Mouse (Mus musculus): ENCODE results near the gene Tnfsf13b.

Tnfsf13b gene

GRCm38 (mm10) chr8:10006156-10006985 lies at the start of gene Tnfsf13b:
Tnfsf13b (plus strand) TSS chr8:10006467.
- peak in 1 of 2 experiments; percentile 7 for DNase-seq

DNA sequence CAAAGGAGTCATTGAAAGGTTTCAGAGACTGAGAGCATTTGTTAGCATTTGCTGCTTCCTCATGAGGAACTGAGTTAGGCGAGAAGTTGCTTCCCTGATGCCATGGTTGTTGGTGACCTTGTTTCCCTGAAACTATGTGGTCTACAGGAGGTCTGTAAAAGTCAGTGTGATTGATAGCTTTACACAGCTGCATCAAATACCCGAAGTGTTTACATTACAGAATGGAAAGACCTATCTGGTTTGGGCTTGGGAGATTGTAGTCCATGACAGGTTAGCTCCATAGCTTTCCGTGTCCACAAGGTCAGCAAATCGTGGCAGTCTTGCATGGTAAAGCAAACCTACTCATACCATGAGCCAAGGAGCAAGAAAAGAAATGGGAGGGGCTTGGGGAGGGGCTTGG lies 47.9 kb upstream of the Tnfsf13b start:
- no peak for DNase-seq

GRCm38 (mm10) chr8:9959919-9960318 lies 46.3 kb upstream of the Tnfsf13b start:
- DNase-seq, result no peak

DNA sequence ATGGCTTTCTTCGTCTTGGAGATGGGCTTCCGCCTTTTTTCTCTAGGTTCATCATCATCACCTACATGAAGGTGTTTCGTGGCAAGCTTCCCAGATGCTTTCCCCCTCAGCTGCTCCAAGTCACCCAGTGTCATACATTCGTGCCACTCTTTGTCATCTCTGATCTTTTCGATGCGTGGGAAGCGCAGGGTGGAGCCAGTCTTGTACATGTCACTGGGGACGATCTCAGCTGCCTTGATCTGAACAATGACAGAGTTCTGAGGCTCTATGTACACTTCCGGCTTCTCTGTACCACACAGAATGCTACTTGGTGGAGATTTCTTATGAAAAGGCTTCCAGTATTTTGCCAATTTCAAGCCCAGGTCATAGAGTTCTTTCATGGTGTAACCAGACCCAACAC lies 34.4 kb upstream of the Tnfsf13b start:
- DNase-seq, result no peak

- no peak for DNase-seq
Observed at GRCm38 (mm10) chr8:9975276-9975675, 31.0 kb upstream of the Tnfsf13b start.

DNA sequence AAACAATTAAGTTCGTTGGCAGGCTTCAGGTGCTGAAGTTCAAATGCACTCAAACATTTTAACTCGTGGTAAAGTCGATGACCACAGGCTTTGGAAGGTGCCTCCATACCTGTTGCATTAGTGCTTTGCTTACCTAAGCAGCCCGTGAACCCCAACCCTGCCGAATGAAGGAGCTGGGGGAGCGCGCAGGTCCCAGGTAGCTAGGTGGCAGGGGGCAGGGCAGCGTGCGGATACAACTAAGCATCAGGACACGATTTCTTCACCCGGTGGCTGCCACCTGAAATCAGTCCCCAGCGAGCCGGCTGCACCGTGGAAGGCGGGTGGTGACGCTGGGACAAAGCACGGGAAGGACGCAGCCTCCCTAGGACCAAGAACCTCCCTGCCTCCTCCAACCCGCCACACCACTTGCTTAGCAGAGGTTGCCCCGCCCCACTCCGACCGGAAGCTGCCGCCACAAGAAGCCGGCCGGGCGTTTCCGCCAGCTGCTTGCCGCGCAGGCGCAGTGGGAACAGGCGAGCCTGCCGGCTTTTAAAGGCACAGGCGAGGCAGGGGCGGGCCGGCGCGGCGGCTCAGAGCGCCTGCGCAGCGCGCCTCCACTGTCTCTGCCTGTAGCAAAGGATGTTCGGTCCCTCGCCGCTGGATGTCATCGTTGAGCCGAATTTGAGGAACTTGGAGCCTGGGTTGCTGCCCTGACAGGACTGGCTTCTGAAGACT lies 30.2 kb upstream of the Tnfsf13b start:
- DNase-seq, result peak; percentile 98 to 99

- peak; percentile 8 to 21 for DNase-seq
Observed at GRCm38 (mm10) chr8:9977016-9977415, 29.3 kb upstream of the Tnfsf13b start.

- peak; percentile 95 to 100 for DNase-seq
Observed at GRCm38 (mm10) chr8:9977573-9978314, 28.5 kb upstream of the Tnfsf13b start, which contains the start of the genes Lig4 and Abhd13. Lig4 (minus strand) TSS chr8:9977686. Abhd13 (plus strand) TSS chr8:9977707.

- peak; percentile 48 to 55 for DNase-seq
Observed at GRCm38 (mm10) chr8:9978475-9979230, 27.6 kb upstream of the Tnfsf13b start.

DNA sequence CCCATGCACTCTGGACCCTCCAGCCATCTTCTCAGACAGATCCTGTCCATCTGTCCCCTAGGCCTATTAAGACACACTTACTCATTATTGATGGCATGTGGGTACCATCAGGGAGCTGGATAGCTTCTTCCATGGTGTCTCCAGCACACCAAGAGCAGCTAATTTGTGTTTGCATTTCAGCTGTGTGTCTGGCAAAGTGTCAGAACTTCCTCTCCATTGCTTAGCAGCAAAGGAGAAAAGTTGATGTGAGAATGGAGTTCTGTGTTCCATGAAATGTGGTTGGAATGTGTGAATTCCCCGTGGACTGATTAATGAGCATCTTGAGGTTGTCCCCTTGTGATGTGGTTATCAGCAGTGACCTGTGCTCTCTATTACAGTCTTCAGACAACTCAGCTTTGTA lies 26.5 kb upstream of the Tnfsf13b start:
- no peak for DNase-seq

- DNase-seq, result no peak
Observed at GRCm38 (mm10) chr8:9980188-9980587, 26.1 kb upstream of the Tnfsf13b start.

GRCm38 (mm10) chr8:10004115-10004514 lies 2.2 kb upstream of the Tnfsf13b start:
- DNase-seq, result no peak

- peak; percentile 56 to 62 for DNase-seq
Observed at GRCm38 (mm10) chr8:10006986-10007659, 856 bp downstream of the Tnfsf13b start.

GRCm38 (mm10) chr8:10007660-10008028 lies 1.4 kb downstream of the Tnfsf13b start:
- no peak for DNase-seq

GRCm38 (mm10) chr8:10016252-10016651 lies 10.0 kb downstream of the Tnfsf13b start:
- no peak for DNase-seq

- DNase-seq, result peak in 1 of 2 experiments; percentile 25
Observed at GRCm38 (mm10) chr8:10017231-10017630, 11.0 kb downstream of the Tnfsf13b start.

DNA sequence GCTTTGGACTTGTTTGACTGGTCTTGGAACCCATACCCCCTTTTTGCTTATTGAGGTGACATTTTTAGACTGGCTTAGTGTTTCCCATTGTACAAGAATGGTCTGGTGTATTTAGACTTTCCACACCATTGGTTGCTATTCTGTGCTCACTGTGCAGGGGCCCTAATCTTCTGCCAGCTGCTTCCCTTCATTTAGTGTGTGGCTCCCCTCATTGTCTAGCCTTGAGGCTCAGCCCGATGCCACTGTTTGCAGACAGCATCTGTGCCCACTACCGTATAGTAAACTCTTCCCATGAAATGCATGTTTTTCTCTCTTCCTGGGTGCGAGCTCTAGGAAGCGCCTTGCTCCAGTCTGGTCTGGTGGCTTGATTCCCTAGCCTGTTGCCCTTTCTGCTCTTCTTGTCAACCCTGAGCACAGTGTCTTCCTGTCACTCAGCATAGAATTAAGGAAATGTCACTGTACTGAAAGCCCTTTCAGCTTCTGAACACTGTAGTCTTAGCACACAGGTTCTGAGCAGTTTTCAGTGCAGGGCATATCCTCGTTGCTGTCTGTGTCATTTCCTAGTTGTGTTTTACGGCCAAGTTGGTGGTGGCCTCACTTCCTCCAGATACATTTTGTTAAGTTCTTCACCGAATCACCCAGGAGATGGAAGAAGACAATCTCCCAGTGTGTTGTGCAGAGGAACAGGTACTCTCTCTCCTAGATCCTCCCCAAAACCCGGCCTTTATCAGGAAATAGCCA lies 24.2 kb downstream of the Tnfsf13b start:
- no peak for DNase-seq

GRCm38 (mm10) chr8:10031177-10031576 lies 24.9 kb downstream of the Tnfsf13b start:
- no peak for DNase-seq

DNA sequence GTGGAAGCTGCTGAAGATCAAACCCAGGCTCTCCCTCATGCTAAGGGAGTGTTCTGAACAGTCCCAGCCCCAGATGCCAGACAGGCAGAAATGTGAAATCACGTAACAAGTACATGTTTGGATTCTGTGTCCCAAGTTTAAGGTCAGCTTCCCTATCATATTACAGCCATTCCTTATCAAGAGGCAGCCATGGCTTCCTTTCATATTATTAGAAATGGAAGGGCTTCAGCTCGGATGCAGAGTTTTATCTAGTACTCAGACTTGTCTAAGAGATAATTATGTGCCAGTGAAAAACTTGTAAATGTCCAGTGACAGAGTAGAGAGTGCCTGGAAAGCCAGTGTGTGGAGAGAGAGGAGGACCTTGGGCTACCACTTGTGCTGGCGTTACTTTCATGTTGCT lies 34.6 kb downstream of the Tnfsf13b start:
- no peak for DNase-seq

DNA sequence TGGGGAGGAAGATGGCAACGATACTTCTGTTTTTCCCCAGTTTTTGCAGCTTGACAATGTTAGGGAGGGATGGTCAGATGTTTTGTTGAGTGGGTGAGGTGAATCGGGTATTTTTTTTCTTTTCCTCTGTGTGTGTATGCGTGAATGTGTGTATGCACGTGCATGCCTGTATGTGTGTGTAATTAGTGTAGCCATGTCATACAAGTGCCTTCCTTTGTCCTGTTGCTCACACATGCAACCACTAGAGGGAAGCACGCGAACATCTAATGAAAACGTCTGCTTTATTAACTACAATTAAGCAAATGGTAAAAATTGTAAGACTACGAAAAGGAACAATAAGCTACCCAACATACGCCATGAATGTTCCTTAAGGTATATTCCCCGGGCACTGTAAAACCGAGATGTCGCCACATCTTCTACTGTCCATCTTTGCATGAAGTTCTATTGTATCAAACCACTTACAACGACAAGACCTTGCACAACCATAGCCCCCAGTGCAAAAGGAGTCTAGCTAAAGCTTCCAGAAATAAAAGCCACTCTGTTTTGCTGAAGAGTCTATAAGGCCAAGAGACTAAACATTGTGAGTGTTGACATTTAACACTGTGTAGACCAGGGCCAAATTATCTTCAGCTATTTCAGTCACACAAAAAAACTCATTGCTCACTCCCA lies 37.7 kb downstream of the Tnfsf13b start:
- DNase-seq, result peak; percentile 37 to 39

GRCm38 (mm10) chr8:10045743-10046142 lies 39.5 kb downstream of the Tnfsf13b start:
- no peak for DNase-seq

All from cerebellum, adult 18-20 months (tissue).